Mouse (Mus musculus) frontal cortex, postnatal 14 days (tissue): Measurements from ENCODE around the gene Olfr262.
"Not testable (repeated sequence)": the region's sequence is repeated elsewhere in the genome, so short reads cannot be mapped to it uniquely, and the experiment has no call there.

Experiments
- DNase-seq, 2 experiments: peaks; one replicate each; pipeline ENCODE4 v3.0.0; 2022; ENCODE audit warnings: low spot score in 2 of 2

Olfr262 gene

DNA sequence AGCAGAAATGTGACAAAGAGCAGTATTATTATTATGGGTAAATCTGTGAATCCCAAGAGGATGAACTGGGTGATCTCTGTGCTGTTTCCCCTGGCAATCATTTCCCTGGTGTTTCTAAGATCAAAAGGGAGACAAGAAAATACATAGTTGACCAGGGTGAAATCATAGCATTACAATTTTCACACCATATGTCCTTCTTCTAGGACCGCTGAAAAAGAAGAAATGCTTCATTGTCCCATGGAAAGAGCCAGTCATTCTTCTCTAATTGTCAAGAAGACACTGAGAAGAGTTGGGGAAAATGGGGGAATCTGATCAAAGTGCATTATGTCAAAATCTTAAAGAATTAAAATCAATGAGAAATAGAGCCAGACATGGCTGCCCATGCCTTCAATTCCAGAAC, at the start of gene Olfr262:
Gene Olfr262 (minus strand): TSS at position 101 of the 400 bp plus-strand sequence.
- no peak for DNase-seq

DNA sequence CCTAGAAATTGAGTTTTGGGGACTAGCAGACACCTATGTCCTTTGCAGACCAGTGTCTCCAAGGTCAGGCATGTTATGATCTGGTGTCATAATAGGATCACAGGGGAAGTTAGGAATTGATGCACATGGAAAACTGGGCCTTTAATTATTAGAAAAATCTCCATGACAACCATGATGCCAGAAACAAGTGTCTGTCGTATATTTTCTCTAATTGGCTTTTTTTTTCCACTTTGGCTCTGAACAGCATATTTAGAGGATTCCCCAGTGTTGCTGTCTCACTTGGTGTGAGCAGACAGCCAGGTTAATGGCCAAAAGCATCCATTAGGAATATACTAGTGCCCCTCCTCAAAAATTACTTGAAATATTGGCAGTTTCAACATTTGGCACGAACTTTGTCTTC, 38.1 kb upstream of the Olfr262 start, which contains the start of gene Olfr1434:
Gene Olfr1434 (plus strand): TSS at position 301 of the 400 bp plus-strand sequence.
- DNase-seq: no peak

DNA sequence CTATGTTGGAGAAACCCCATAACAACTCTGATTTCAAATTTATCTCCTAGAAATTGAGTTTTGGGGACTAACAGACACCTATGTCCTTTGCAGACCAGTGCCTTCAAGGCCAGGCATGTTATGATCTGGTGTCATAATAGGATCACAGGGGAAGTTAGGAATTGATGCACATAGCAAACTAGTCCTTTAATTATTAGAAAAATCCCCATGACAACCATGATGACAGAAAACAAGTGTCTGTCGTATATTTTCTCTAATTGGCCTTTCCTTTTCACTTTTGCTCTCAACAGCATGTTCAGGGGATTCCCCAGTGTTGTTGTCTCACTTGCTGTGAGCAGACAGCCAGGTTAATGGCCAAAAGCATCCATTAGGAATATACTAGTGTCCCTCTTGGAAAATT, 19.3 kb upstream of the Olfr262 start, which contains the start of gene Olfr235:
Gene Olfr235 (plus strand): TSS at position 301 of the 400 bp plus-strand sequence.
- no peak for DNase-seq

DNA sequence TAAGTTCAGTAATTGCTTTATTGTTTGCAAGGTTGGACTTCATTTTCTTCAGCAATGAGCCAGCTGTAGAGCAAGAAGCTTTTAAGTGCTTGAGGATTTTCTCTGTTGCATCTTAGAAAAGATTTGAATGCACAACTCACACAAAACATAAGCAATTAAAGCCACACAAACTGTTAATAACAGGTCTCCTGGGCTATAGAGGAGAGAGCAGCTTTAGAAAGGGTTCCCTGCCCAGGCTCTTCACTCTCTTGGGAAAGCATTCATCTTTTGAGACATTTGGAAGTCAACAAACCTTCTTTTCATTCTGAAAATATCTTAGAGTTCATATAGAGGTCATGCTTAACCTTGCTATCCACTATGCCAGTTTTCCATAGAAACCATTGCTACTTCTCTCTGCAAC, 9.0 kb downstream of the Olfr262 start, which contains the start of gene Olfr1432:
Gene Olfr1432 (minus strand): TSS at position 101 of the 400 bp plus-strand sequence.
- not testable (repeated sequence) for DNase-seq

DNA sequence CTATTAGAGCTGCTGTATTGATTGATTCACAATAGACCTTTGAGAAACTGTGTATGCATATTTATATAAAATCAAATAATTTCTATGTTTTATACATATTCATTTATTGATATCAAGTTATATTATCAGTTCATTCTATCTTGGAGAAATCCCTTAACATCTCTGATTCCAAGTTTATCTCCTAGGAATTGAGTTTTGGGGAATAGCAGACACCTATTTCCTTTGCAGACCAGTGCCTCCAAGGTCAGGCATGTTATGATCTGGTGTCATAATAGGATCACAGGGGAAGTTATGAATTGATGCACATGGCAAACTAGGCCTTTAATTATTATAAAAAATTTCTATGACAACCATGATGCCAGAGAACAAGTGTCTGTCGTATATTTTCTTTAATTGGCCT, 41.1 kb downstream of the Olfr262 start, which contains the start of gene Olfr1431:
Gene Olfr1431 (plus strand): TSS at position 301 of the 400 bp plus-strand sequence.
- no peak for DNase-seq

DNA sequence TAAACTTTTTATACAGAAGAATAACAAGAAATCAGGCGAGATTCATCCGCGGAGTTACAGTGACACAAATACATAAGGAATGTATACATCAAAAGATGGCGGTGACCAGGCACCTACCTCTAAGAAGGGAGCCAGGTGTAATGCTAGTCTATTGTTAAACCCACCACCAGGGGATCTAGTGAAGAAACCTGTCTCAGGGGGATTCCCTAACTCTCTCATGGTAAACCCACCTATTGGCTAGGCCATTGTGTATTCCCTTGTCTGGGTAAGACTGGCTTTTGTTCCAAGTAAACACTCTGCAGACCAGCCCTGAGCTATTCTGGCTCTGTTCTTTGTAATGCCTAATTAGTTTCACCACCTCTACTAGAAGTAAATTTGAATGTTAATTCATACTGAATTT, 42.4 kb downstream of the Olfr262 start:
- not testable (repeated sequence) for DNase-seq
